ENCODE assay signal across 18 mouse cellular contexts in the genomic region with DNA sequence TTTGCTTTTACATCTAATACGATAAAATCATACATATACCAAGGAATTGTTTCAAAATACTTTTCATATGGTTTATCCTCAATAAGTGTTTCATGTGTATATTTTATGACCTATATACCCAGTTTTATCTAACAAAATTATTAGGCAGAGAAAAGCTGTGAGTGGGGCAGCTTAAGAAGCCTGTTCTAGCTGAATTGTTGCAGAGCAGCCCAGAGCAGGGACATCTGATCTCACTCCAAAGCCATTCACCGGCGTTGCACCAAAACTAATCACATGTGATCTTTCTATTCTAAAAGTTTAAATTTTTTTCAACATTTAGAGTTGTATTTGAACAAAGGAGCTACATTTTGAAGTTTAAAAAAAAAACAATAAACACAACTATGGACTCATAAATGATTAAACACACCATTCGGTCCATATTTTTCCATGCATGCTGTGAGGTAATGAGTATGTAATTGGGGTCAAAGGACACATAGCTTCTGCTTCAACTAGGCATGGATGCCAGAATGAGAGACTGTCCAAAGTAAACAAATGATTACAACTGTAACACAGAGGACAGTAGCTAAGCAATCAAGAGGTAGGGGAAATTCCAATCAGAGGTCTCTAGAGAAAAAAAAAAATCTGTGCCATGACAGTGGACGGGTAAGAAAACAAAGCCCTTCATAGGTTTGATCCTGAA.
DNase-seq lines count a peak whose midpoint lies in the region; ATAC-seq and TF ChIP-seq lines count a peak whose summit lies in the region.
"Had no signal": no experiment of that assay in that cellular context is flagged by ENCODE, and none has a peak within 500 bp of the region (broad histone marks: within the 10 kb centered on the region; RNA-seq: fewer than 3 reads in every experiment).

No protein-coding gene starts in this region.

- 30% methylated on average over 5 of the region's 5 CpGs for WGBS in liver, adult 2 months
- 65% methylated on average over 5 of the region's 5 CpGs for WGBS in liver, embryonic 11.5 days
- 41% methylated on average over 5 of the region's 5 CpGs for WGBS in intestine, embryonic 15.5 days

- no peaks in the 10 kb centered on the region for H3K36me3 ChIP-seq in liver, adult 2 months (ENCODE audit: control insufficient read depth, insufficient read depth, low read length)
- H3K36me3 ChIP-seq in liver, embryonic 11.5 days (ENCODE audit: control insufficient read depth, insufficient read depth, low read length): no peaks in the 10 kb centered on the region
- no peaks in the 10 kb centered on the region for H3K36me3 ChIP-seq in intestine, embryonic 15.5 days
- H3K36me3 ChIP-seq: forebrain, embryonic 15.5 days had no signal

- TF ChIP-seq CTCF in liver, adult 2 months (IDR thresholded peaks at IDR 0.05; ENCODE audit: low read depth, low read length): no peak

- H3K4me3 ChIP-seq in liver, adult 2 months (ENCODE audit: insufficient read depth, low read depth, low read length): no peak overlapping the region
- no peak overlapping the region for H3K4me3 ChIP-seq in liver, embryonic 11.5 days (ENCODE audit: low read depth, low read length)
- H3K4me3 ChIP-seq in intestine, embryonic 15.5 days (replicated peaks): no peak overlapping the region
- H3K4me3 ChIP-seq: forebrain, embryonic 15.5 days; myocyte had no signal

- TF ChIP-seq POLR2A in liver, adult 2 months (IDR thresholded peaks at IDR 0.05; ENCODE audit: extremely low read depth, insufficient read depth, low read length): no peak

- no peak for ATAC-seq in liver, embryonic 11.5 days (replicated peaks; ENCODE audit: low FRiP score)
- 0 out of 2 replicates have a peak, but pooled peaks have one; percentile 39 for ATAC-seq in intestine, embryonic 15.5 days
- ATAC-seq: forebrain, embryonic 15.5 days had no signal

- no peak overlapping the region for H3K4me2 ChIP-seq in liver, embryonic 11.5 days
- no peak overlapping the region for H3K4me2 ChIP-seq in intestine, embryonic 15.5 days (replicated peaks)
- H3K4me2 ChIP-seq: forebrain, embryonic 15.5 days had no signal

- H3K9me3 ChIP-seq in liver, embryonic 11.5 days (ENCODE audit: control insufficient read depth, low read length): no peaks in the 10 kb centered on the region
- no peaks in the 10 kb centered on the region for H3K9me3 ChIP-seq in intestine, embryonic 15.5 days
- H3K9me3 ChIP-seq: forebrain, embryonic 15.5 days had no signal

- H3K79me2 ChIP-seq in liver, adult 2 months (ENCODE audit: control insufficient read depth, insufficient read depth, low read length): no peaks in the 10 kb centered on the region

- peak; percentile 61 for DNase-seq in embryo, embryonic 10 days (ENCODE audit: low spot score)
- no peak for DNase-seq in embryo, embryonic 11 days
- DNase-seq in liver, adult 2 months (ENCODE audit: extremely low read depth, low read depth, low spot score): peak; percentile 95
- no peak for DNase-seq in liver, embryonic 11.5 days (ENCODE audit: low spot score)
- DNase-seq in 3T3-L1 (ENCODE audit: low read depth, low spot score) (peak; percentile 18), MN1 (ENCODE audit: low spot score) (no peak)
- no peak for DNase-seq in frontal cortex, postnatal 14 days (ENCODE audit: low spot score in 2 of 2)
- DNase-seq: adrenal gland, postnatal 14 days; cerebellum, adult 18-20 months; heart, postnatal 4 days; kidney, postnatal 25 days; layer of hippocampus, adult 9-11 months; lung, adult 2 months; right cerebral cortex, adult 18-20 months; thymus, postnatal 4 days had no signal

- no peak overlapping the region for H3K9ac ChIP-seq in liver, adult 2 months (ENCODE audit: low read depth, low read length)
- no peak overlapping the region for H3K9ac ChIP-seq in liver, embryonic 11.5 days (ENCODE audit: low read depth, low read length)
- H3K9ac ChIP-seq in intestine, embryonic 15.5 days: no peak overlapping the region
- H3K9ac ChIP-seq: forebrain, embryonic 15.5 days had no signal

- no peak overlapping the region for H3K27ac ChIP-seq in liver, adult 2 months (replicated peaks; ENCODE audit: insufficient read depth, low read depth, low read length)
- no peak overlapping the region for H3K27ac ChIP-seq in liver, embryonic 11.5 days (ENCODE audit: low read depth, low read length)
- no peak overlapping the region for H3K27ac ChIP-seq in intestine, embryonic 15.5 days
- H3K27ac ChIP-seq: forebrain, embryonic 15.5 days had no signal

- H3K4me1 ChIP-seq in liver, adult 2 months (ENCODE audit: control insufficient read depth, insufficient read depth, low read length): peaks cover 6% of the 10 kb centered on the region
- no peaks in the 10 kb centered on the region for H3K4me1 ChIP-seq in liver, embryonic 11.5 days (replicated peaks; ENCODE audit: control insufficient read depth, insufficient read depth, low read length)
- H3K4me1 ChIP-seq in intestine, embryonic 15.5 days (replicated peaks): 0 out of 2 replicates have a peak, but pooled peaks cover 6% of the 10 kb centered on the region
- H3K4me1 ChIP-seq: forebrain, embryonic 15.5 days had no signal

- H3K27me3 ChIP-seq in liver, adult 2 months (ENCODE audit: control insufficient read depth, insufficient read depth, low read length): no peaks in the 10 kb centered on the region
- no peaks in the 10 kb centered on the region for H3K27me3 ChIP-seq in liver, embryonic 11.5 days (replicated peaks; ENCODE audit: control insufficient read depth, insufficient read depth, low read length)
- H3K27me3 ChIP-seq in intestine, embryonic 15.5 days (replicated peaks): no peaks in the 10 kb centered on the region
- H3K27me3 ChIP-seq: forebrain, embryonic 15.5 days had no signal

Comparison
In these comparisons a context has a peak if more than half of its experiments do, and no peak if none do; other contexts are left out.
1. DNase-seq: peak in embryo, embryonic 10 days (single experiment), liver, adult 2 months (single experiment) and 3T3-L1 (single experiment); none in embryo, embryonic 11 days (single experiment), liver, embryonic 11.5 days (single experiment), MN1 (single experiment) and frontal cortex, postnatal 14 days (0 of 2).